Mouse (Mus musculus) kidney, adult 2 months (tissue): ENCODE data around the gene Elavl2. TPM values are rescaled to one million over a fixed set of nuclear protein-coding genes. Genes with fewer than 3 reads are reported as not detected.

Experiments used
- DNase-seq: peaks from one replicate; pipeline ENCODE4 v3.0.0; 2021
- H3K27ac ChIP-seq: fragments of 200-500 bp; 2 replicates; pipeline ENCODE4 v1.5.1; 2012; ENCODE audit warnings: low read depth, low read length, control low read depth, inconsistent platforms; ENCODE audit not compliant: insufficient read depth
- H3K27me3 ChIP-seq: fragments of 200-500 bp; replicated peaks from 2 replicates; pipeline ENCODE4 v1.6.1; 2012; ENCODE audit warnings: mild to moderate bottlenecking, moderate library complexity, low read length, inconsistent platforms; ENCODE audit not compliant: control insufficient read depth, insufficient read depth
- H3K36me3 ChIP-seq: fragments of 200-500 bp; 2 replicates; pipeline ENCODE4 v1.6.1; 2012; ENCODE audit warnings: mild to moderate bottlenecking, moderate library complexity, low read length, inconsistent platforms; ENCODE audit not compliant: control insufficient read depth, insufficient read depth
- H3K4me1 ChIP-seq: fragments of 200-500 bp; 2 replicates; pipeline ENCODE4 v1.6.1; 2011; ENCODE audit warnings: low read length; ENCODE audit not compliant: control insufficient read depth, insufficient read depth
- H3K4me3 ChIP-seq: fragments of 200-500 bp; 2 replicates; pipeline ENCODE4 v1.5.1; 2011; ENCODE audit warnings: mild to moderate bottlenecking, low read depth, low read length, control low read depth; ENCODE audit not compliant: insufficient read depth
- CTCF ChIP-seq: fragments of 200-500 bp; conservative IDR thresholded peaks from 2 replicates; pipeline ENCODE4 v1.5.1; 2011; ENCODE audit warnings: low read depth, mild to moderate bottlenecking, control low read depth, low read length, moderate library complexity, mixed read lengths; ENCODE audit not compliant: insufficient read depth, insufficient read length
- POLR2A ChIP-seq: fragments of 200-500 bp; IDR thresholded peaks from one replicate; pipeline ENCODE4 v1.6.1; 2011; ENCODE audit warnings: low read depth, low read length, control low read depth
- WGBS: fragments of 180-500 bp; shearing (Covaris S2); methylation state at CpG from one replicate; pipeline ENCODE4 v1.1.7; 2018; 5-methylcytosine and 5-hydroxymethylcytosine counted together
- polyA plus RNA-seq: library from polyadenylated mRNA; depleted of rRNA; stranded (reverse); fragments of >200 nt; gene quantifications from 2 replicates; pipeline ENCODE4 v1.2.3, GENCODE M21; 2012

Elavl2 gene
- polyA plus RNA-seq, 1 experiment: 0.34 TPM

GRCm38 (mm10) chr4:91371131-91371818, 29.3 kb downstream of the Elavl2 start:
- no peak overlapping the region for H3K27ac ChIP-seq
- TF ChIP-seq CTCF (no peak), POLR2A (no peak)
- no peak overlapping the region for H3K4me3 ChIP-seq
- H3K27me3 ChIP-seq: peaks cover 5% of the 10 kb centered on the region; the same call in 1 of the 2 replicates
- no peaks in the 10 kb centered on the region for H3K4me1 ChIP-seq
- whole genome bisulfite sequencing: 1% methylated on average over 82 of the region's 82 CpGs
- H3K36me3 ChIP-seq: no peaks in the 10 kb centered on the region
- DNase-seq: no peak

GRCm38 (mm10) chr4:91365276-91365675, 35.3 kb downstream of the Elavl2 start:
- no peak overlapping the region for H3K4me3 ChIP-seq
- H3K36me3 ChIP-seq: no peaks in the 10 kb centered on the region
- 80% methylated on average over 12 of the region's 12 CpGs for WGBS
- no peaks in the 10 kb centered on the region for H3K4me1 ChIP-seq
- no peak for TF ChIP-seq POLR2A
- no peak for TF ChIP-seq CTCF
- DNase-seq: no peak
- H3K27me3 ChIP-seq: no peaks in the 10 kb centered on the region
- no peak overlapping the region for H3K27ac ChIP-seq

GRCm38 (mm10) chr4:91363963-91364362, 36.6 kb downstream of the Elavl2 start:
- TF ChIP-seq POLR2A (no peak), CTCF (no peak)
- 61% methylated on average over 4 of the region's 4 CpGs for whole genome bisulfite sequencing

GRCm38 (mm10) chr4:91362520-91362919, 38.1 kb downstream of the Elavl2 start:
- TF ChIP-seq CTCF (no peak), POLR2A (no peak)
- Histone ChIP-seq H3K36me3 (no peaks in the 10 kb centered on the region), H3K4me3 (no peak overlapping the region), H3K4me1 (no peaks in the 10 kb centered on the region), H3K27me3 (no peaks in the 10 kb centered on the region), H3K27ac (no peak overlapping the region)
- WGBS: 60% methylated on average over 5 of the region's 5 CpGs
- no peak for DNase-seq

More at GRCm38 (mm10) chr4:91363963-91364362, 36.6 kb downstream of the Elavl2 start:
- no peak overlapping the region for H3K27ac ChIP-seq
- no peaks in the 10 kb centered on the region for H3K27me3 ChIP-seq
- H3K4me1 ChIP-seq: no peaks in the 10 kb centered on the region
- no peaks in the 10 kb centered on the region for H3K36me3 ChIP-seq
- H3K4me3 ChIP-seq: no peak overlapping the region
- no peak for DNase-seq

- 45% methylated on average over 9 of the region's 9 CpGs for WGBS
- H3K27me3 ChIP-seq: no peaks in the 10 kb centered on the region
- no peak overlapping the region for H3K27ac ChIP-seq
These were observed 47.4 kb downstream of the Elavl2 start for GRCm38 (mm10) chr4:91353138-91353537.

GRCm38 (mm10) chr4:91349579-91349978, 51.0 kb downstream of the Elavl2 start:
- TF ChIP-seq POLR2A (no peak), CTCF (no peak)
- Histone ChIP-seq H3K4me3 (no peak overlapping the region), H3K27ac (no peak overlapping the region), H3K4me1 (no peaks in the 10 kb centered on the region), H3K27me3 (no peaks in the 10 kb centered on the region), H3K36me3 (no peaks in the 10 kb centered on the region)
- WGBS: 87% methylated on average over 5 of the region's 5 CpGs
- DNase-seq: no peak

More at GRCm38 (mm10) chr4:91353138-91353537, 47.4 kb downstream of the Elavl2 start:
- Histone ChIP-seq H3K4me3 (no peak overlapping the region), H3K4me1 (no peaks in the 10 kb centered on the region), H3K36me3 (no peaks in the 10 kb centered on the region)
- no peak for DNase-seq
- TF ChIP-seq CTCF (no peak), POLR2A (no peak)

GRCm38 (mm10) chr4:91334177-91334576, 66.4 kb downstream of the Elavl2 start:
- Histone ChIP-seq H3K4me3 (no peak overlapping the region), H3K27me3 (no peaks in the 10 kb centered on the region), H3K4me1 (no peaks in the 10 kb centered on the region), H3K36me3 (no peaks in the 10 kb centered on the region), H3K27ac (no peak overlapping the region)
- 88% methylated on average over 4 of the region's 4 CpGs for WGBS
- DNase-seq: no peak
- no peak for TF ChIP-seq POLR2A
- no peak for TF ChIP-seq CTCF
